Mouse (Mus musculus) gastrocnemius, postnatal 4 days (tissue): ENCODE results near the gene Cpz. TPM values are rescaled to one million over a fixed set of nuclear protein-coding genes. Genes with fewer than 3 reads are reported as not detected.
A peak's percentile ranks its signal among the peaks of the same experiment; 100 is the strongest.

Experiments
- DNase-seq, 2 experiments: peaks; one replicate each; pipeline ENCODE4 v3.0.0; 2021 to 2022; ENCODE audit warnings: low spot score in 2 of 2, mixed read lengths in 2 of 2
- total RNA-seq, 2 experiments: library from RNA; stranded (reverse); gene quantifications; 2 replicates each; pipeline ENCODE4 v1.2.3; 2021

The Cpz gene
- total RNA-seq, 2 experiments from 2014 or later, result 9.6 to 13.8 TPM

DNA sequence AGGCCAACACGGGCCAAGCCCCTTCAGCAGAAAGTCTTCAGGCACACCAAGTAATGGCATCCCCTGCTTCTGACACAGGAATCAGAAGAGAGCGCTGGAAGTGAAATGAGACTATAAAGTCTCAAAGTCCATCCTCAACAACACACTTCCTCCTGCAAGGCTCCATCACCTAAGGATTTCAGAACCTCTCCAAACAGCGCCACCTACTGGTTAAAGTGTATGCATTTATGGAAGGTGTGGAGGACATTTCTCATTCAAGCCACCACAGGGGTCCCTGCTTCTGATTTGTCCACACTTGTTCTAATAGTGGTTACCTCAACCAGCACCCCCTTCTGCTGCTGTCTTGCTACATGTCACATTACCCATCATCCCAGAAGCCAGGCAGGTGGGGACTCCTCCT is 10.8 kb upstream of the Cpz start:
- no peak for DNase-seq

- DNase-seq, result no peak
Measured at GRCm38 (mm10) chr5:35531586-35531985, 6.1 kb upstream of the Cpz start.

GRCm38 (mm10) chr5:35530442-35530841 is 4.9 kb upstream of the Cpz start:
- peak in 1 of 2 experiments; percentile 53 for DNase-seq

DNA sequence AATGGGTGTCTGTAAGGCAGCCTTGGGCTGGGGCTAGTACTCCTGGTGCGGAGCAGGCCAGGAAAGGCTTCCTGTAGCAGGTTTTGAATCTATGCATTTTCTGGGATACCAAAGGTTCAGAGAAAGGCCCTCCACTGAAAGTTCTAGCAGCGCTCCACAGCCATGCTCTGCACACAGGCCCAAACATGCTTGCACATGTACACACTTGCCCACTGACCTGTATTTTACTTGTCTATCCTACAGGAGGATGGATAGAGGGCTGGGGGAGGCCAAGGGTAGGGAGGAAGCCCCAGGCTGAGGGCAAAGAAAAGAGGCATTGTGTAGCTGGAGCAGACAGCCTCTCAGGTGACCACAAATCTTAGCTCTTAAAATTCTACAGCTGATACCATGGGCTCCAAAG is 1.1 kb downstream of the Cpz start:
- DNase-seq, result no peak

DNA sequence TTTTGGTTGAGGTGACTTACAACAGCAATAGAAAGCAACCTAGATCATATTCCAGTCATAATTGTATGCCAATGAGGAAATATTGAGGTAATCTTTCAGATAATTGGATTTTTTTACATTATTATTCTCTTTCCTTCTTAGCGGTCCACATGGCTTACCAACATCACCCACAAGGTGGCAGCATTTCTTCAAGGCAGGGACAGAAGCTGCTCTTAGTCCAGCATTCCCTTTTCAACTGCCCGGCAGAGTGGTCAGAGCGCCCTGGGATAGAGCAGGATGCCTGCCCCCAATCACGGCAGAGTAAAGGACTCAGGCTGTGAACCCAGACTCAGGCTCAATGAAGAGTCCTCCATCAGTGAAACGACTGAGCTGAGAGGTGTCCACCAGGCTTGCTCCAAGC is 1.8 kb downstream of the Cpz start:
- DNase-seq, result peak; percentile 53 to 81

GRCm38 (mm10) chr5:35516781-35517180 is 8.7 kb downstream of the Cpz start:
- no peak for DNase-seq

DNA sequence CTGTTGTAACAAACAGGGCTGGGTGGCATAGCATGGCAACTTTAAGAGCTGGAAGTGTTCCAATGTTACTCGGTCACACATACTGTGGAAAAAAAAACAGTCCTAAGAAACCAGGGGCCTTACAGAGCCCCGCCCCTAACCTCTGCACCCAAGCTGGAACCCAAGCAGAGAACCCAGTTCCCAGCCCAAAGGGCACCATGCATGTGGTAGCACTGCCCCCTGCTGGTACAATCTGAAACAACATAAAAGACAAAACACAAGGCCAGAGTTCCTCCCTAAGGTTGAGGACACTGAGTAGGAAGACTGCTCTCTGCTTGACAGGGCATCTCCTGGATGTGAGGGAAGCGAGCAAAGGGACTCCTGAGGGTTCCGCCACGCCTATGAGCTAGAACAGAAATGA is 14.9 kb downstream of the Cpz start:
- DNase-seq, result peak; percentile 38 to 39

DNA sequence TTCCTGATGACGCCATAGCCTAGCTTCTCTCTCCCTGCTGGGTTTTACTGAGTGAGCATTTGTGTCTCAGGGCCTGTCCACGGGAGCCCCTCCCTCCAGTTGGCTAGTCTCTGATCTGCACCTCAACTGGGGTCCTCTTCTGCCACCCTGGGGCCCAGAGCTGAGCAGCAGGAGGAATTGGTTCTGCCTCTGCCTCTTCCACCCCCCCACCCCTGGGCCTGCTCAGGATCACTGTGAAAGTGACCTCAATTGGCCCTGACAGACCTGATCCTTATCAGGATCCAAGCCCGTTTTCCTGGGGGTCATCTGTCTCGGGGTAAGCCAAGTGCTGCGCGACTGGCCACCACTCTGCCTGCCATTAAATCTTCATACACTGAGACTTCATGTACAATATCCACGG is 20.5 kb downstream of the Cpz start:
- no peak for DNase-seq

DNA sequence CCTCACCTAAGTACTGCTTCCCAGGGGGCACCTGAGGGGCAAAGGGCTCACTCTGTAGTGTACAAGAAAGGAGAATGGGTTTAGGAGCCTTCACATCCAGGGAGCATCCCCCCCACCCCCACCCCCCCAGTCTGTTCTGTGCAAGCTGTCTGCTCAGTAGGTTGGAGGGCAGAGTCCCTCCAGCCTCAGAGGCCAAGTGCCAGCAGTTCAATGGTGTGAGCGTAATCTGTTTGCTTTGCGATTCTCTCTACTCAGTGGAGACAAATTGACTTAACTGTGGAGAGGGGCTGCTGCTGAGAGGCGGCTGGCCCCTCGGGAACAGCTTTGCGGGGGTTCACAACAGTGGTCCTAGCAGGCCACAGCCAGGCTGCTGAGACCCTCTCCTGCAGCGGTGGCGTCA is 28.2 kb downstream of the Cpz start:
- no peak for DNase-seq

DNA sequence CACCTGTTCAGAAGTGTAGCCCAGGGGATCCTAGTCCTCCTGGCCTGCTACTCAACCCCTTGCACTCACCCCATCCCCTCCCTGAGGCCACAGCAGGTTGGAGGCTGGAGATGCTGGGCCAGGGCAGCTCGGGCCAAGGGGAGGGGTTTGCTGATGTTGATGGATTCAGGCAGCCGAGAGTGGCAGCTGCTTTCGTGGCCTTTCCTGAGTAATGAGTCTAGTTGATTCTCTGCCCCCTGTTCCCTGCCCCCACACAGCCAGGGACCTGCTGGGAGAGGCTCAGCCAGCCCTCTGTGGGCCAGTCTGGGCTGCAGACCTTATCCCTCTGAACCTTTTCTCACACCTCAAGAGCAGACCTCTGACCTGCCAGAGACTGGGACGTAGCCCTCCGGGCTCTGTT is 29.5 kb downstream of the Cpz start:
- no peak for DNase-seq

- DNase-seq, result no peak
Measured at GRCm38 (mm10) chr5:35494773-35495390, 30.6 kb downstream of the Cpz start.

DNA sequence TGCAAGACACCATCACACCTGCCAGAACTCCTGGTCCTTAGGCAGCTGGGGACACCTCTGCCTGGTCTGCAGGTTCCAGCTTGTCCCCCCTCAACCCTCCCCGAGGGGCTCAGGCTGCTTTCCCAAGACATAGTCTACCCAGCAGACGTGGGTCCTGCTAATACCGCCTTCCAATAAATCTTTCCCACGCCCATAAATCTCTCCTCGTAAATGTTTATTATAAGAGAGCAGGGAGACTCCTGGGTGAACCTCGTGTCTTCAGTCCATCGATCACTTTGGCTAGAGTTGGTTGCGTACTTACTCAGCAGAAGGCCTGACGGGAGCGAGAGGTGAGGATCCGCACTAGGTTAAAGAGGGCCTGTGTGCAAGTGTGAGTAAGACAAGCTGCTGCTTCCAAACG is 31.7 kb downstream of the Cpz start:
- DNase-seq, result no peak

DNA sequence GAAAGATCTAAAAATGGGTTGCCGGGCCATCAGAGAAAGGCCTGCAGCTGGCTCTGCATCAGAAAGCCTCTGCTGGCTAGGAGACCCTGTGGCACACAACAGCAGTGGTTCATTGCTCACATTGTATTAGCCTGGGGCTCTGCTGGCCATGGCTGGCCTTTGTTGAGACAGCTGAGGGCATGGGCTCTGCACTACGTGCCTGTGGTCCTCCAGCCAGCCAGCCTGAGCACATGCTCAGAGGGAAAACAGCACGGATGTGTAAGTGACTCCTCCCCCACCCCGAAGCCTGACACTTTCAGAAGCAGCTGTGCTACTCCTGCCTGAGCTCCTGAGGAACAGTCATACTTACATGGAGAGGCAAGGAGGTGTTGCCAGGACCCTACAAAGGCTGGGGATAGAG is 46.0 kb downstream of the Cpz start:
- no peak for DNase-seq

- DNase-seq, result no peak
Measured at GRCm38 (mm10) chr5:35475236-35475635, 50.3 kb downstream of the Cpz start.

DNA sequence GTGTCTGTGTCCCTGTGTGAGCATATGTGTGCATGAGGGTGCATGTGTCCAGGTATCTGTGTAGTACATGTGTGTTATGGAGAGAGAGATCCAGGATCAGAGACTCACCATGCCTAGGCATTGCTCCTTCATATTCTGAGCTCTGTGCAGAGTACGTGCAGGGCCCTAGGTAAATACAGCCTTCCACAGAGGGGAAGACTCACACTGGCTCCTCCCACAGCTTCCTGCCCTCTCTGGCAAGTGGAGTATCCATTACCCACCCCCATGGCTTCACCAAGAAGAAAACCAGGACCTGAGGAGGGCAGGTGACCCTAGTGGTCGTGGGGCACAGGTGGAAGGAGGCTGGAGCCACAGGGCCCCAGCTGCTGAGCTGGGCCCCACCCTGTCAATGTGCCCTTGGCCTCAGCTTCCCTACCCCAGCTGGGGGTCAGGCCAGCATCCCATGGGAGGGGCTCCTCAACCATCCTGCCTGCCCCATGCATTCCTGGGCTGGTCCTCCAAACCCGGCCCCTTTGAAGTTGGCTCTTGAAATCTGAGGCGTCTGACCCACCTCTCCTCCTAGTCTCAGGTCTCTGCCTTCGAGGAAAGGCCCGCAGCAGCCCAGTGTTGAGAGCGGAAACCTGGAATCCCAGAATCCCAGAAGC is 54.5 kb downstream of the Cpz start:
- no peak for DNase-seq

DNA sequence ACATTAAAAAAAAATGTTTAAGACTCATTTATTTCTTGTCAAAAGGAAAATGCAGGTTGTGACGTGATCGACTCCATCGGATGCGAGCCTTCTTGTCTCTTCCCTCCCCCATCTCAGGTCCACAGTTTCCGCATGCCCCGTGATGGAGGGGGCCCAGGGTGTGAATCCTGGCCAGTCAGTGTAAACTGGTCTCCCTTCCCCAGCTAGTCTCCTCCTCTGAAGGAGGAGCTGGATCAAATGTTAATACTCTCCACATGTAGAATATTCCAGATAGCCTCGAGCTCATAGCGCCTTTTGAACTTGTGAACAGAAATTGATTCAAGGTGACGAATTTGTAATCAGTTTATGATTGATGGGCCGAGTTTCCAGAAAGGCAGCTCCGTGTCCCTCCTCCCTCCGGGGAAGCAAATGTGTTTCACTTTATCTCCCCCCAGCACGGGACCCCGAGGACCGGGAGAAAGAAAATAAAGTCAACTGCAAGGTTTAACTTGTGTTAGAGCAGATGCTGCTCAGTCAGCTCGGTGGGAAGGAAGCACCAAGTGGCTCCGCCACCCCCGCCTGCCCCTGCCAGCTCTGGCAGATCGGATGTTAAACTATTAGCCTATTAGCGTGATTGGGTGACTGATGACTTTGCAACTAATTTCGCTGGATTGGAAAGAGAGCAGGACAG is 59.4 kb downstream of the Cpz start:
- no peak for DNase-seq

DNA sequence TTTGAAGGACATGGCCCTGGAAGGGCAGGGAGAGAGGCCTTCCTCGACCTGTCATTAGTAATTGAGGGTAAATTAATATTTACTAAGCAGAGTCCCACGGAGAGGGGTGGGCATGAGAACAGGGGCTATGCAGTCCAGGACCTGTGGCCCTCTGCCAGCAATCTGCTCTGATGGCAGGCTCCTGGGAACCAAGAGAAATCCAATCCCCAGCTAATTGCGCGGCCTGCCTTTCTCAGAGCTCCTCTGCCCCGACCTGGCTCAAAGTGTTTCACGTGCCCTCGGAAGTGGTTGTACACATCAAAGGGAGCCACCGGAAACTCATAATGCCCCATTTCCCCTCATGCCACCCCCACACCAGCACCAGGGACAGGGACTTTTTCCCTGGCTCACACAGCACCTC is 63.4 kb downstream of the Cpz start:
- DNase-seq, result no peak

- no peak for DNase-seq
Measured at GRCm38 (mm10) chr5:35459760-35460159, 65.7 kb downstream of the Cpz start.

DNA sequence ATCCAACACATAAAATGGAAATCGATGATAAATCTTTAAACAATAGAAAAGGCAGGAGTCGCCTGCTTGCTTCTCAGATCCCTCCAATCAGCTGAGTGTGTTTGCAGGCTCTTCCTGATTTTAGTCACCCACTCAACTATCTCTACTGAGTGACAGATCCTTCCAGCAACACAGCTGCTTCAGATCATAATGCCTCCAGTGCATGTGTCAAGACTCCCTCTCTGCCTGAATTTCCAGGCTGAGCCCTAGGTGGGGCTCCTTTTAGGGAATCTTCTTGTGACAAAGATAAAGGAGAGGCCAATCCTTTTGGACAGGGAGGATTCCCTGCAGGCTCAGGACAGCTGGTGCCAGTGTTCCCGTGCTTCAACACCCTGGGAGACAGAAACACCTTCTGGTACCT is 67.2 kb downstream of the Cpz start:
- no peak for DNase-seq

- DNase-seq, result no peak
Measured at GRCm38 (mm10) chr5:35457364-35457763, 68.1 kb downstream of the Cpz start.

- DNase-seq, result no peak
Measured at GRCm38 (mm10) chr5:35454187-35454800, 71.2 kb downstream of the Cpz start.
